Mouse (Mus musculus): ENCODE results near the gene Tcl1b4.

GRCm38 (mm10) chr12:105159390-105159789 lies 42.4 kb upstream of the Tcl1b4 start, which contains the start of gene Tcl1b1:
- TF ChIP-seq CTCF (IDR thresholded peaks at IDR 0.05; ENCODE audit: insufficient read depth, low read length) (no peak), POLR2A (IDR thresholded peaks at IDR 0.05; ENCODE audit: borderline replicate concordance, extremely low read depth, low read depth, low read length) (no peak)

All from lung, adult 2 months (tissue).